Mouse (Mus musculus): ENCODE measurements around the gene Usp40. TPM values are rescaled to one million over a fixed set of nuclear protein-coding genes. Genes with fewer than 3 reads are reported as not detected.

Usp40 gene
- polyA plus RNA-seq, 1 experiment from 2014 or later: 28.4 TPM

DNA sequence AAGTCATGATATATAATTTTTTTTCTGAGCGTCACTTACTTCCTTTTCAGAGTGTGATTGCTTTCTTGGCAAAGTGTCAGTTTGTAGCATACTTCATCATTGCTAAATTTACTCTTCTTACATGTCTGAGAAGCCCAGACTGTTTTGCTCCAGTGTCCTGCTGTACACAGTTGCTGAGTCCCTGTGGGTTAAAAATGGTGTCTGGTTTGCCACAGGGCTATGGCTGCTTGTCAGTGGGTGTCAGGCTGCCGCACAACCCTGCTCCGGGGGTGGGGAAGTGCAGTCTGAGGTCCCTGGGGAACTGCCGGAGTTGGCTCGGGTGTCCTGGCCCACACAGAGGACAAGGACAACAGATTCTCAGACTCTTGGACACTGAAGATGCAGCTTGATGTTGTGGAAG lies 75.3 kb downstream of the Usp40 start:
- no peak for ATAC-seq

DNA sequence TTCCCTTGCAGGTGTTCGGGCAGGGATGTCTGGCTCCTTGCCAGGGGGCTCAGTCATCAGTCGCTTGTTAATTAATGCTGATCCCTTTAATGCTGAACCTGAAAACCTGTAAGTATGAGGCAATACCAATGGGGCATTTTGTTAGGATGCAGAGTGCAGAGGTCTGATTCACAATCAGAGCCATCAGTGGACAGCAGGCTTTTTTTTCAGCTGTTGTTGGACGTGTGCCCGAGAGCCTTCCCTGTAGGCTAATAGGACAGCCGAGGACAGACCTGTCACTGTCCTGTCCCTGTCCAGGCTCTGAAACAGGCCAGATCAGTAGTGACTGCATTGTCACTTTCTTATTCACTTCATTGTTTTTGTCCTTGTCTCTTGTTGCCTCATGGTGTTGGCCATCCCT lies 78.6 kb downstream of the Usp40 start:
- no peaks in the 10 kb centered on the region for H3K9me3 ChIP-seq (ENCODE audit: control insufficient read depth, low read length)
- no peaks in the 10 kb centered on the region for H3K4me1 ChIP-seq (ENCODE audit: control insufficient read depth, insufficient read depth, low read length)
- H3K4me2 ChIP-seq (ENCODE audit: low read depth, low read length): no peak overlapping the region
- no peak overlapping the region for H3K9ac ChIP-seq (ENCODE audit: low read depth, low read length)
- 72% methylated on average over 5 of the region's 5 CpGs for WGBS
- ATAC-seq: no peak
- no peak overlapping the region for H3K4me3 ChIP-seq (ENCODE audit: low read length)
- peaks cover 21% of the 10 kb centered on the region for H3K36me3 ChIP-seq (ENCODE audit: control insufficient read depth, insufficient read depth, low read length)
- no peaks in the 10 kb centered on the region for H3K27me3 ChIP-seq (replicated peaks; ENCODE audit: control insufficient read depth, insufficient read depth, low read length)
- no peak overlapping the region for H3K27ac ChIP-seq (ENCODE audit: low read length)

More for the DNA sequence above, 75.3 kb downstream of the Usp40 start:
- Histone ChIP-seq H3K27ac (ENCODE audit: low read length) (no peak overlapping the region), H3K36me3 (ENCODE audit: control insufficient read depth, insufficient read depth, low read length) (peaks cover 26% of the 10 kb centered on the region), H3K9me3 (ENCODE audit: control insufficient read depth, low read length) (no peaks in the 10 kb centered on the region), H3K4me3 (ENCODE audit: low read length) (no peak overlapping the region), H3K4me2 (ENCODE audit: low read depth, low read length) (no peak overlapping the region), H3K4me1 (ENCODE audit: control insufficient read depth, insufficient read depth, low read length) (no peaks in the 10 kb centered on the region), H3K27me3 (replicated peaks; ENCODE audit: control insufficient read depth, insufficient read depth, low read length) (no peaks in the 10 kb centered on the region), H3K9ac (ENCODE audit: low read depth, low read length) (no peak overlapping the region)
- 71% methylated on average over 5 of the region's 5 CpGs for WGBS

DNA sequence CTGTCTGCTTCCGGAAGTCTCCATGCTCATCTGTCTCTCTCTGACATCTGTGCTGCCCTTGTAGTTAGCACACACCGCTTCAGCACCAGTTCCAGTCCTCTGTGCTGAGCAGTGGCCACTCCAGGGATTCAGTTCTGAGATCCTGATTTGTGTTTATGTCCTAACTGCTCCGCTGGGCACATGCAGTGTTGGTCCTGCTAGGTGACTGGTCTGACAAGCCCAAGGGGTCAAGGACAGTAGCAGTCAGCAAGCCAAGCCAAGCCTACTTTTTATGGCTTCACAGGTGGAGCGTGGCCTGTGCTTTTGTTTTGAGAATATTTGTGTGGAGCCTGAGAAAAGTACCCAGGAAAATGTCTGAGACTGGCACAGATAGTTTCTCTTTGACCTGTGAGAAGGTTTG lies 83.5 kb downstream of the Usp40 start:
- Histone ChIP-seq H3K36me3 (ENCODE audit: control insufficient read depth, insufficient read depth, low read length) (peaks cover 13% of the 10 kb centered on the region), H3K9me3 (ENCODE audit: control insufficient read depth, low read length) (no peaks in the 10 kb centered on the region), H3K4me1 (ENCODE audit: control insufficient read depth, insufficient read depth, low read length) (no peaks in the 10 kb centered on the region), H3K27me3 (replicated peaks; ENCODE audit: control insufficient read depth, insufficient read depth, low read length) (no peaks in the 10 kb centered on the region), H3K27ac (ENCODE audit: low read length) (no peak overlapping the region), H3K4me3 (ENCODE audit: low read length) (no peak overlapping the region), H3K9ac (ENCODE audit: low read depth, low read length) (no peak overlapping the region), H3K4me2 (ENCODE audit: low read depth, low read length) (no peak overlapping the region)
- 84% methylated on average over 4 of the region's 4 CpGs for WGBS
- no peak for ATAC-seq

DNA sequence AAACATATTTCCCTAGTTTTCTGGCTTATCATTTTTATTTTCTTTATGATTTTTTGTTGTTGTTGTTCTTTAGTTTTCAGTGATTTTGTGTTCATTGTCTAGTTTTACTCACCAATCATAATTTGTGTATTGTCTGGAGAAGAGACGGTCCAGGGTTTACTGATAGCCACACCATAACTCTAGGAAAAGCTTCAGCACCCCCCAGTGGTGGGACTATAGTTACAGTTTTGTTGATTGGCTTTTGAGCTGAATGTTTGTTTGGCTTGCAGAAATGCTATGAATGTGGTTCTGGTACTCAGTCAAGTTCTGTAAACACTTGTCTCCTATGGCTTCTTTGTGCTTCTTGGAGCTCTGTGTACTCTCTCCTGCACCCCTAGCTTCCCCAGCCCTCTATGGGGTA lies 85.7 kb downstream of the Usp40 start:
- Histone ChIP-seq H3K9me3 (ENCODE audit: control insufficient read depth, low read length) (no peaks in the 10 kb centered on the region), H3K36me3 (ENCODE audit: control insufficient read depth, insufficient read depth, low read length) (peaks cover 11% of the 10 kb centered on the region), H3K4me3 (ENCODE audit: low read length) (no peak overlapping the region), H3K9ac (ENCODE audit: low read depth, low read length) (no peak overlapping the region), H3K4me1 (ENCODE audit: control insufficient read depth, insufficient read depth, low read length) (no peaks in the 10 kb centered on the region), H3K4me2 (ENCODE audit: low read depth, low read length) (no peak overlapping the region), H3K27ac (ENCODE audit: low read length) (no peak overlapping the region), H3K27me3 (replicated peaks; ENCODE audit: control insufficient read depth, insufficient read depth, low read length) (no peaks in the 10 kb centered on the region)
- ATAC-seq: no peak
- WGBS: 35% methylated on average over 1 of the region's 1 CpGs

DNA sequence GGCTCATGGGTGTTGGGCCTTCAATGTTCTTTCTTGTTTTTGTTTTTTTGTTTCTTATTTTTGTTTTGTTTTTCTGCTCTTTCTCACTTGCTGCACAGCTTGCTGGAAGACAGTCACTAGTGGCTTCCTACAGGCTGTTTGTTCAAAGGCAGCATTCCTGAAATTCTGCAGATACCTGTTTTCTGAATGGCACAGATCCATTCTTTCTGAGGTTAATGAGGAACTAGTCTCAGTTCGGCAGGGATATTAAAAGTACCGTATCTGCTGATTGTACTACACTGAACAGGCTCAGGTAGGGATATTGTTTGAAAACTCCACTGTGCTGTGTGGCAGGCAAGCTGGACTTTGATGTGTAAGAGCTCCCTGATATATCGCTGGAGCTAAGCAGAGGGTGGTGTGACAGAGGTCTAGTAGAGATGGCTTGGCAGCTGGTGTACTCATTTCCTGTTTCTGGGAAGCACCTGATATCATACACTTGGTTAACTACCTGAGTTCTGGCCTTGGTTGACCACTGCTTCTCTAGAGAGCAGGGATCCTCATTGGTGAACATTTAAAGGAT lies 88.2 kb downstream of the Usp40 start:
- Histone ChIP-seq H3K9me3 (ENCODE audit: control insufficient read depth, low read length) (no peaks in the 10 kb centered on the region), H3K9ac (ENCODE audit: low read depth, low read length) (no peak overlapping the region), H3K4me2 (ENCODE audit: low read depth, low read length) (no peak overlapping the region), H3K4me3 (ENCODE audit: low read length) (no peak overlapping the region), H3K27ac (ENCODE audit: low read length) (no peak overlapping the region), H3K4me1 (ENCODE audit: control insufficient read depth, insufficient read depth, low read length) (no peaks in the 10 kb centered on the region), H3K36me3 (ENCODE audit: control insufficient read depth, insufficient read depth, low read length) (0 out of 2 replicates have a peak, but pooled peaks cover 3% of the 10 kb centered on the region), H3K27me3 (replicated peaks; ENCODE audit: control insufficient read depth, insufficient read depth, low read length) (no peaks in the 10 kb centered on the region)
- peak; percentile 65 for ATAC-seq
- 56% methylated on average over 3 of the region's 3 CpGs for WGBS

DNA sequence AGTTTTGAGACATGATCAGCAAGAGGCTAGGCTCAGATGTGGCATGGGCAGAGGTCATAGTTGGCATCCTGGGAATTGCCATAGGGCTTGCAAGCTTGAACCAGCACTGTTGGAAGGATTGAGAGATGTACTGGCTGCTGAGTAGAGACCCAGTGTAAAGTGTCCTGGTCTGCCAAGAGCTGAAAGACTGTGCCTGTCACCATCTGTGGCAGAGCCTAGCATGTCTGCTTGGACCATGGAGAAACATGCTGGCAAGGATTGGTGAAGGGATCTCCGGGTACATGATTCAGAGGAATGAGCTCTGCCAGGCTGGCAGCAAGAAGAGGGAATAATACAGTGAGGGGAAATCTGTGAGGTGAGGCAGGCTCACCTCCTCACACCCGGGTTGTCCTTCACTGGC lies 90.3 kb downstream of the Usp40 start:
- peaks cover 4% of the 10 kb centered on the region for H3K4me1 ChIP-seq (ENCODE audit: control insufficient read depth, insufficient read depth, low read length)
- H3K4me2 ChIP-seq (ENCODE audit: low read depth, low read length): no peak overlapping the region
- H3K9ac ChIP-seq (ENCODE audit: low read depth, low read length): no peak overlapping the region
- H3K27ac ChIP-seq (ENCODE audit: low read length): no peak overlapping the region
- no peak for ATAC-seq
- H3K9me3 ChIP-seq (ENCODE audit: control insufficient read depth, low read length): no peaks in the 10 kb centered on the region
- H3K27me3 ChIP-seq (replicated peaks; ENCODE audit: control insufficient read depth, insufficient read depth, low read length): no peaks in the 10 kb centered on the region
- 0 out of 2 replicates have a peak, but pooled peaks cover 5% of the 10 kb centered on the region for H3K36me3 ChIP-seq (ENCODE audit: control insufficient read depth, insufficient read depth, low read length)
- WGBS: 93% methylated on average over 2 of the region's 2 CpGs
- H3K4me3 ChIP-seq (ENCODE audit: low read length): no peak overlapping the region

DNA sequence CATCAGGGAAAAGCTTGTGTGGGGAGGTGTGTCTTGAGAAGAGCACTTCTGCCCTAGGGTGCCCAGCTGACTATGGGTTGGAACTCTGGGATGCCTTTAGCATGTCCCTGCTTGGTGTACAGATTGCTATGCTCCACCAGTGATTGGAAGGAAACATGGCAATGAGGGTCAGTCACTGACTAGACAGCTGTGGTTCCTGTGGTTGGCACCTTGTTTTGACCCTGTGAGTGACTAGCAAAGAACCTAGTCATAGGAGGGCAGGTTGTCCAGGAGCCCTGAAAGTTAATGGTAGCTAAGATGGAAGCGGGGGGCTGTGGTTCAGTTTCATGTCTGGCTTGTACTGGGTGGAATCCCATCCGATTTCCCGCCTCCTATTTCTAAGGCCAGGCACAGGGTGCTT lies 91.0 kb downstream of the Usp40 start:
- Histone ChIP-seq H3K9me3 (ENCODE audit: control insufficient read depth, low read length) (no peaks in the 10 kb centered on the region), H3K36me3 (ENCODE audit: control insufficient read depth, insufficient read depth, low read length) (0 out of 2 replicates have a peak, but pooled peaks cover 5% of the 10 kb centered on the region), H3K4me1 (ENCODE audit: control insufficient read depth, insufficient read depth, low read length) (peaks cover 11% of the 10 kb centered on the region), H3K27me3 (replicated peaks; ENCODE audit: control insufficient read depth, insufficient read depth, low read length) (no peaks in the 10 kb centered on the region), H3K4me2 (ENCODE audit: low read depth, low read length) (no peak overlapping the region), H3K9ac (ENCODE audit: low read depth, low read length) (no peak overlapping the region), H3K27ac (ENCODE audit: low read length) (no peak overlapping the region), H3K4me3 (ENCODE audit: low read length) (no peak overlapping the region)
- 95% methylated on average over 3 of the region's 3 CpGs for WGBS
- ATAC-seq: no peak

DNA sequence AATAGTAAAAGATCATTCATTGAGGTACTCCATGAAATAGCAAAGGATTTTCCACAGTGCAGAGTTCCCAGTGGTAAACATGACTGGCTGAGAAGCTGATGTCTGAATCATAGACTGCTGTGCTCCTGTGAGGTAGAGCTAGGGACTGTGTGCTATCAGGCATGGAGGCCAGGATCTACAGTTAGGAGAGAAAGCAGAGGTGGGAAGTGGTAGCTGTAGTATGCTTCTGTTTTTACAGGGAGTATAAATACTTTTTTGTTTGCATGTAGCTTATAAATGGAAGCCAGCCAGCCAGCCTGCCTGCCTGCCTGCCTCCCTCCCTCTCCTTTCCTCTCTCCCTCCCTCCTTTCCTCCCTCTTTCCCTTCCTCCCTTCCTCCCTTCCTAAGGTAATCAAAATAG lies 95.0 kb downstream of the Usp40 start:
- H3K4me2 ChIP-seq (ENCODE audit: low read depth, low read length): no peak overlapping the region
- no peaks in the 10 kb centered on the region for H3K27me3 ChIP-seq (replicated peaks; ENCODE audit: control insufficient read depth, insufficient read depth, low read length)
- no peaks in the 10 kb centered on the region for H3K9me3 ChIP-seq (ENCODE audit: control insufficient read depth, low read length)
- no peak overlapping the region for H3K4me3 ChIP-seq (ENCODE audit: low read length)
- no peak for ATAC-seq
- peaks cover 23% of the 10 kb centered on the region for H3K4me1 ChIP-seq (ENCODE audit: control insufficient read depth, insufficient read depth, low read length)
- H3K9ac ChIP-seq (ENCODE audit: low read depth, low read length): 0 out of 2 replicates have a peak overlapping the region, but pooled peaks have one; percentile 26
- 0 out of 2 replicates have a peak, but pooled peaks cover 2% of the 10 kb centered on the region for H3K36me3 ChIP-seq (ENCODE audit: control insufficient read depth, insufficient read depth, low read length)
- no peak overlapping the region for H3K27ac ChIP-seq (ENCODE audit: low read length)

DNA sequence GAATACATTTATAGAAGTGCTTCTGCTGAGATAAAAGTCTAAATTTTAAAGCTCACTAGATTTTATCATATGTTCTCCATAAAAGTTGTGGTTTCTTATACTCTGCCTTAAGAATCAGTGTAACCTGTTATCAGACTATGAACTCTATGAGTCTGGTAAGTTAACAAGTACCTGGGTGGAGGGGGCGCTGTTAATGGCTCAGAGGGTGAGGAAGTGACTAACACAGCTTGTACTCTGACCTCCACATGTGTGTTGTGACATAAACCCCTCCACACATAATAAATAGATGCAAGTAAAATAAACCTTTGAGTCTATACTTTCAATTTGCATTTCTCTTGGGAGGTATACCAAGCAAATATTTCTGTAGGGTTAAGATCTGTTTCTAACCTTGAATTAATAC lies 97.9 kb downstream of the Usp40 start:
- H3K4me1 ChIP-seq (ENCODE audit: control insufficient read depth, insufficient read depth, low read length): peaks cover 28% of the 10 kb centered on the region
- no peaks in the 10 kb centered on the region for H3K27me3 ChIP-seq (replicated peaks; ENCODE audit: control insufficient read depth, insufficient read depth, low read length)
- H3K4me2 ChIP-seq (ENCODE audit: low read depth, low read length): no peak overlapping the region
- H3K36me3 ChIP-seq (ENCODE audit: control insufficient read depth, insufficient read depth, low read length): 0 out of 2 replicates have a peak, but pooled peaks cover 2% of the 10 kb centered on the region
- no peaks in the 10 kb centered on the region for H3K9me3 ChIP-seq (ENCODE audit: control insufficient read depth, low read length)
- H3K27ac ChIP-seq (ENCODE audit: low read length): no peak overlapping the region
- no peak overlapping the region for H3K9ac ChIP-seq (ENCODE audit: low read depth, low read length)
- no peak overlapping the region for H3K4me3 ChIP-seq (ENCODE audit: low read length)
- WGBS: 63% methylated on average over 1 of the region's 1 CpGs
- peak; percentile 70 for ATAC-seq

DNA sequence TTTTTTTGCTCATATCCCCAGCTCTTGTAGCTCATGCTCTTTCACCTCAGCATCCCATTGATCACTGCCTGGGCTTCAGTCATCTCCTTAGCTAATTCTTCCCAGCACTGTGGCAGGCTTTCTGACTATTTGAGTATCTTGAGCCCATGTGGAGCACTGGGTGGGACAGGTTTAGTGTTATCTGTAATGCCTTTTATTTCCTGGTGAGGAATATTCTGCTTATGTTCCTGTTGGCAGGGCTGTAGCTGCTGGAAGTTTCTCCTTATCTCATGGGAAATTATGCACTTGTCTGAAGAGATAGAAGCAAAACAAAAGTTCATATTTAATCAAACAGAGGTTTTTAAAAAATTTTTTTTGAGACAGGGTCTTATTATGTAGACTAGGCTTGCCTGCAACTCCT lies 98.8 kb downstream of the Usp40 start:
- Histone ChIP-seq H3K4me3 (ENCODE audit: low read length) (no peak overlapping the region), H3K9me3 (ENCODE audit: control insufficient read depth, low read length) (no peaks in the 10 kb centered on the region), H3K9ac (ENCODE audit: low read depth, low read length) (no peak overlapping the region), H3K4me2 (ENCODE audit: low read depth, low read length) (peak overlapping the region; percentile 38; the same call in 1 of the 2 replicates), H3K27me3 (replicated peaks; ENCODE audit: control insufficient read depth, insufficient read depth, low read length) (no peaks in the 10 kb centered on the region), H3K4me1 (ENCODE audit: control insufficient read depth, insufficient read depth, low read length) (peaks cover 28% of the 10 kb centered on the region), H3K36me3 (ENCODE audit: control insufficient read depth, insufficient read depth, low read length) (no peaks in the 10 kb centered on the region), H3K27ac (ENCODE audit: low read length) (peak overlapping the region; percentile 93)
- ATAC-seq: peak; percentile 57

Measured in intestine, embryonic 16.5 days (tissue).